Mouse (Mus musculus) forebrain, embryonic 16.5 days (tissue): ENCODE measurements at regions not wholly inside any gene's neighbourhood (a gene's known extent, or its start where the extent isn't known, plus 50 kb on each side); places are given as distances from the start of the nearest gene placed in this dataset.
"Not testable (repeated sequence)": the region's sequence is repeated elsewhere in the genome, so short reads cannot be mapped to it uniquely, and the experiment has no call there.

ENCODE experiments used
- ATAC-seq: fragments of 200-750 bp; cut with Nextera tagmentation; 2 replicates; pipeline ENCODE4 v1.8.0; 2017; ENCODE audit warnings: mild to moderate bottlenecking, moderate library complexity
- H3K27ac ChIP-seq: fragments of 300-500 bp; sonication (generic); 2 replicates; pipeline ENCODE4 v1.5.1; 2014; ENCODE audit warnings: low read length, control low read depth
- H3K27me3 ChIP-seq: fragments of 300-500 bp; sonication (generic); replicated peaks from 2 replicates; pipeline ENCODE4 v1.6.1; 2014; ENCODE audit warnings: low read length; ENCODE audit not compliant: control insufficient read depth, insufficient read depth
- H3K36me3 ChIP-seq: fragments of 300-500 bp; sonication (generic); 2 replicates; pipeline ENCODE4 v1.6.1; 2014; ENCODE audit not compliant: control insufficient read depth, insufficient read depth
- H3K4me1 ChIP-seq: fragments of 300-500 bp; sonication (generic); replicated peaks from 2 replicates; pipeline ENCODE4 v1.6.1; 2014; ENCODE audit warnings: low read length; ENCODE audit not compliant: control insufficient read depth, insufficient read depth
- H3K4me2 ChIP-seq: fragments of 300-500 bp; sonication (generic); 2 replicates; pipeline ENCODE4 v1.6.1; 2014; ENCODE audit warnings: mild to moderate bottlenecking, low read length, control low read depth
- H3K4me3 ChIP-seq: fragments of 300-500 bp; sonication (generic); replicated peaks from 2 replicates; pipeline ENCODE4 v1.5.1; 2014; ENCODE audit warnings: mild to moderate bottlenecking, low read length, control low read depth
- H3K9ac ChIP-seq: fragments of 300-500 bp; sonication (generic); replicated peaks from 2 replicates; pipeline ENCODE4 v1.6.1; 2014; ENCODE audit warnings: low read depth, low read length, control low read depth
- H3K9me3 ChIP-seq: fragments of 300-500 bp; sonication (generic); 2 replicates; pipeline ENCODE4 v1.6.1; 2016; ENCODE audit warnings: low read length; ENCODE audit not compliant: control insufficient read depth
- WGBS: fragments of 180-500 bp; shearing (Covaris S2); extraction: QIAGEN DNeasy Blood & Tissue Kit; methylation state at CpG from one replicate; pipeline ENCODE4 v1.1.7; 2014; 5-methylcytosine and 5-hydroxymethylcytosine counted together

- Histone ChIP-seq H3K27ac (no peak overlapping the region), H3K4me2 (no peak overlapping the region), H3K9me3 (no peaks in the 10 kb centered on the region), H3K9ac (no peak overlapping the region), H3K27me3 (no peaks in the 10 kb centered on the region), H3K4me1 (no peaks in the 10 kb centered on the region), H3K4me3 (no peak overlapping the region), H3K36me3 (no peaks in the 10 kb centered on the region)
- 89% methylated on average over 6 of the region's 6 CpGs for WGBS
- no peak for ATAC-seq
Observed at GRCm38 (mm10) chr1:42567640-42568039, 127.9 kb upstream of the Pou3f3 start.

- no peak overlapping the region for H3K9ac ChIP-seq
- no peak overlapping the region for H3K4me2 ChIP-seq
- 85% methylated on average over 3 of the region's 3 CpGs for WGBS
- no peak overlapping the region for H3K4me3 ChIP-seq
- no peak for ATAC-seq
- no peaks in the 10 kb centered on the region for H3K36me3 ChIP-seq
- no peaks in the 10 kb centered on the region for H3K27me3 ChIP-seq
- no peaks in the 10 kb centered on the region for H3K4me1 ChIP-seq
- no peak overlapping the region for H3K27ac ChIP-seq
- no peaks in the 10 kb centered on the region for H3K9me3 ChIP-seq
Observed at GRCm38 (mm10) chr1:42585191-42585590, 110.4 kb upstream of the Pou3f3 start.

- Histone ChIP-seq H3K4me3 (no peak overlapping the region), H3K27ac (no peak overlapping the region), H3K9me3 (no peaks in the 10 kb centered on the region), H3K36me3 (no peaks in the 10 kb centered on the region), H3K4me1 (no peaks in the 10 kb centered on the region), H3K9ac (no peak overlapping the region), H3K27me3 (no peaks in the 10 kb centered on the region), H3K4me2 (no peak overlapping the region)
- WGBS = 57% methylated on average over 10 of the region's 10 CpGs
- ATAC-seq = no peak
Observed at GRCm38 (mm10) chr1:42588499-42588898, 107.1 kb upstream of the Pou3f3 start.

- H3K27ac ChIP-seq = no peak overlapping the region
- no peak overlapping the region for H3K4me3 ChIP-seq
- no peak overlapping the region for H3K4me2 ChIP-seq
- no peak for ATAC-seq
- no peaks in the 10 kb centered on the region for H3K9me3 ChIP-seq
- H3K4me1 ChIP-seq = no peaks in the 10 kb centered on the region
- no peaks in the 10 kb centered on the region for H3K27me3 ChIP-seq
- no peak overlapping the region for H3K9ac ChIP-seq
- H3K36me3 ChIP-seq = no peaks in the 10 kb centered on the region
- 52% methylated on average over 7 of the region's 7 CpGs for WGBS
Observed at GRCm38 (mm10) chr1:42589442-42589841, 106.1 kb upstream of the Pou3f3 start.

- 86% methylated on average over 1 of the region's 1 CpGs for WGBS
- Histone ChIP-seq H3K36me3 (no peaks in the 10 kb centered on the region), H3K27ac (no peak overlapping the region), H3K4me2 (no peak overlapping the region), H3K4me1 (no peaks in the 10 kb centered on the region), H3K9ac (no peak overlapping the region), H3K27me3 (no peaks in the 10 kb centered on the region), H3K4me3 (no peak overlapping the region), H3K9me3 (no peaks in the 10 kb centered on the region)
- ATAC-seq = no peak
Observed at GRCm38 (mm10) chr1:42591855-42592254, 103.7 kb upstream of the Pou3f3 start.

- H3K9me3 ChIP-seq = no peaks in the 10 kb centered on the region
- H3K9ac ChIP-seq = no peak overlapping the region
- 71% methylated on average over 4 of the region's 4 CpGs for WGBS
- no peaks in the 10 kb centered on the region for H3K36me3 ChIP-seq
- H3K4me1 ChIP-seq = peaks cover 4% of the 10 kb centered on the region
- ATAC-seq = no peak
- H3K27me3 ChIP-seq = no peaks in the 10 kb centered on the region
- no peak overlapping the region for H3K4me3 ChIP-seq
- no peak overlapping the region for H3K27ac ChIP-seq
- no peak overlapping the region for H3K4me2 ChIP-seq
Observed at GRCm38 (mm10) chr1:42597065-42597464, 98.5 kb upstream of the Pou3f3 start.

- no peaks in the 10 kb centered on the region for H3K9me3 ChIP-seq
- no peak overlapping the region for H3K9ac ChIP-seq
- ATAC-seq = no peak
- H3K36me3 ChIP-seq = no peaks in the 10 kb centered on the region
- H3K27me3 ChIP-seq = no peaks in the 10 kb centered on the region
- peaks cover 4% of the 10 kb centered on the region for H3K4me1 ChIP-seq
- no peak overlapping the region for H3K4me2 ChIP-seq
- no peak overlapping the region for H3K4me3 ChIP-seq
- 75% methylated on average over 6 of the region's 6 CpGs for WGBS
- no peak overlapping the region for H3K27ac ChIP-seq
Observed at GRCm38 (mm10) chr1:42599238-42599637, 96.3 kb upstream of the Pou3f3 start.

- peak; percentile 58 for ATAC-seq
- WGBS = 58% methylated on average over 7 of the region's 7 CpGs
- no peak overlapping the region for H3K9ac ChIP-seq
Observed at GRCm38 (mm10) chr1:42606251-42606650, 89.3 kb upstream of the Pou3f3 start.

GRCm38 (mm10) chr1:42607466-42608043 lies 88.0 kb upstream of the Pou3f3 start:
- 92% methylated on average over 4 of the region's 4 CpGs for WGBS
- not testable (repeated sequence) for H3K36me3 ChIP-seq, H3K9ac ChIP-seq, H3K4me2 ChIP-seq, H3K4me3 ChIP-seq, H3K27me3 ChIP-seq, H3K27ac ChIP-seq, H3K4me1 ChIP-seq, H3K9me3 ChIP-seq, ATAC-seq

More at GRCm38 (mm10) chr1:42606251-42606650, 89.3 kb upstream of the Pou3f3 start:
- H3K9me3 ChIP-seq = no peaks in the 10 kb centered on the region
- H3K4me1 ChIP-seq = no peaks in the 10 kb centered on the region
- H3K27ac ChIP-seq = no peak overlapping the region
- H3K27me3 ChIP-seq = no peaks in the 10 kb centered on the region
- H3K36me3 ChIP-seq = no peaks in the 10 kb centered on the region
- H3K4me3 ChIP-seq = no peak overlapping the region
- no peak overlapping the region for H3K4me2 ChIP-seq

GRCm38 (mm10) chr1:42623766-42624165 lies 71.8 kb upstream of the Pou3f3 start:
- Histone ChIP-seq H3K36me3 (no peaks in the 10 kb centered on the region), H3K4me2 (no peak overlapping the region), H3K27ac (no peak overlapping the region), H3K4me1 (peaks cover 3% of the 10 kb centered on the region; the same call in 1 of the 2 replicates), H3K9ac (no peak overlapping the region), H3K9me3 (no peaks in the 10 kb centered on the region), H3K27me3 (no peaks in the 10 kb centered on the region), H3K4me3 (no peak overlapping the region)
- WGBS = 80% methylated on average over 6 of the region's 6 CpGs
- no peak for ATAC-seq
